Mouse (Mus musculus): ENCODE results near the gene Klhl33. TPM values are rescaled to one million over a fixed set of nuclear protein-coding genes. Genes with fewer than 3 reads are reported as not detected.

Klhl33 gene
- total RNA-seq, 2 experiments from 2014 or later, result 0.10 to 0.25 TPM

GRCm38 (mm10) chr14:50865005-50865404 lies 32.3 kb downstream of the Klhl33 start:
- ATAC-seq (replicated peaks; ENCODE audit: poor library complexity), result peak; percentile 74

GRCm38 (mm10) chr14:50862641-50863040 lies 34.7 kb downstream of the Klhl33 start:
- ATAC-seq (replicated peaks; ENCODE audit: poor library complexity), result no peak

GRCm38 (mm10) chr14:50855788-50856187 lies 41.5 kb downstream of the Klhl33 start:
- no peak for ATAC-seq (replicated peaks; ENCODE audit: poor library complexity)

Other genes with a start within 250 kb of the Klhl33 start
- not detected in 2 replicates for gene Olfr747, start 204.3 kb downstream of the Klhl33 start, total RNA-seq (2015)
- gene Olfr747, start 204.3 kb downstream of the Klhl33 start, total RNA-seq (2017), result not detected in 2 replicates
- not detected in 2 replicates for gene Olfr748, start 190.1 kb downstream of the Klhl33 start, total RNA-seq (2015)
- gene Olfr748, start 190.1 kb downstream of the Klhl33 start, total RNA-seq (2017), result not detected in 2 replicates
- gene Olfr749, start 152.4 kb downstream of the Klhl33 start, total RNA-seq (2015), result not detected in 2 replicates
- not detected in 2 replicates for gene Olfr749, start 152.4 kb downstream of the Klhl33 start, total RNA-seq (2017)
- gene Ttc5, start 112.0 kb downstream of the Klhl33 start, total RNA-seq (2015), result 20.6 and 27.4 TPM in 2 replicates
- 39.5 and 41.8 TPM in 2 replicates for gene Ttc5, start 112.0 kb downstream of the Klhl33 start, total RNA-seq (2017)
- not detected in 2 replicates for gene Ccnb1ip1, start 89.8 kb downstream of the Klhl33 start, total RNA-seq (2015)
- gene Ccnb1ip1, start 89.8 kb downstream of the Klhl33 start, total RNA-seq (2017), result not detected in 2 replicates
- gene Parp2, start 89.7 kb downstream of the Klhl33 start, total RNA-seq (2015), result 63.6 and 99.3 TPM in 2 replicates
- 92.4 and 99.5 TPM in 2 replicates for gene Parp2, start 89.7 kb downstream of the Klhl33 start, total RNA-seq (2017)
- 32.3 and 37.7 TPM in 2 replicates for gene Tep1, start 26.9 kb downstream of the Klhl33 start, total RNA-seq (2015)
- 8.4 and 21.0 TPM in 2 replicates for gene Tep1, start 26.9 kb downstream of the Klhl33 start, total RNA-seq (2017)
- gene Osgep, start 27.4 kb upstream of the Klhl33 start, total RNA-seq (2015), result 116 and 117 TPM in 2 replicates
- gene Osgep, start 27.4 kb upstream of the Klhl33 start, total RNA-seq (2017), result 117 and 125 TPM in 2 replicates
- gene Apex1, start 27.5 kb upstream of the Klhl33 start, total RNA-seq (2015), result 246 and 285 TPM in 2 replicates
- gene Apex1, start 27.5 kb upstream of the Klhl33 start, total RNA-seq (2017), result 189 and 223 TPM in 2 replicates
- gene Pip4p1, start 33.3 kb upstream of the Klhl33 start, total RNA-seq (2015), result 47.0 and 58.0 TPM in 2 replicates
- 10.4 and 17.9 TPM in 2 replicates for gene Pip4p1, start 33.3 kb upstream of the Klhl33 start, total RNA-seq (2017)
- 388 TPM in 2 replicates for gene Pnp, start 33.6 kb upstream of the Klhl33 start, total RNA-seq (2015)
- gene Pnp, start 33.6 kb upstream of the Klhl33 start, total RNA-seq (2017), result 201 and 203 TPM in 2 replicates
- 24.4 TPM in 1 of 2 replicates, not detected in the other for gene Gm49342, start 47.0 kb upstream of the Klhl33 start, total RNA-seq (2015)
- 144 and 168 TPM in 2 replicates for gene Gm49342, start 47.0 kb upstream of the Klhl33 start, total RNA-seq (2017)
- 11.0 and 16.1 TPM in 2 replicates for gene Pnp2, start 58.5 kb upstream of the Klhl33 start, total RNA-seq (2015)
- gene Pnp2, start 58.5 kb upstream of the Klhl33 start, total RNA-seq (2017), result 6.0 and 8.1 TPM in 2 replicates
- 0.78 and 3.3 TPM in 2 replicates for gene Rnase10, start 110.2 kb upstream of the Klhl33 start, total RNA-seq (2015)
- 0.64 and 5.2 TPM in 2 replicates for gene Rnase10, start 110.2 kb upstream of the Klhl33 start, total RNA-seq (2017)
- not detected in 2 replicates for gene Rnase9, start 144.4 kb upstream of the Klhl33 start, total RNA-seq (2015)
- not detected in 2 replicates for gene Rnase9, start 144.4 kb upstream of the Klhl33 start, total RNA-seq (2017)
- gene Rnase11, start 152.7 kb upstream of the Klhl33 start, total RNA-seq (2015), result not detected in 2 replicates
- gene Rnase11, start 152.7 kb upstream of the Klhl33 start, total RNA-seq (2017), result not detected in 2 replicates
- 6.2 and 8.9 TPM in 2 replicates for gene Rnase12, start 160.2 kb upstream of the Klhl33 start, total RNA-seq (2015)
- gene Rnase12, start 160.2 kb upstream of the Klhl33 start, total RNA-seq (2017), result 4.9 and 5.0 TPM in 2 replicates
- not detected in 2 replicates for gene Olfr750, start 176.9 kb upstream of the Klhl33 start, total RNA-seq (2015)
- not detected in 2 replicates for gene Olfr750, start 176.9 kb upstream of the Klhl33 start, total RNA-seq (2017)
- gene Rnase4, start 193.6 kb upstream of the Klhl33 start, total RNA-seq (2015), result 4.8 and 7.1 TPM in 2 replicates
- 1.7 and 2.4 TPM in 2 replicates for gene Rnase4, start 193.6 kb upstream of the Klhl33 start, total RNA-seq (2017)
- 1.8 and 2.0 TPM in 2 replicates for gene Ang, start 193.6 kb upstream of the Klhl33 start, total RNA-seq (2015)
- 1.3 and 1.4 TPM in 2 replicates for gene Ang, start 193.6 kb upstream of the Klhl33 start, total RNA-seq (2017)
- gene Eddm3b, start 216.9 kb upstream of the Klhl33 start, total RNA-seq (2015), result not detected in 2 replicates
- gene Eddm3b, start 216.9 kb upstream of the Klhl33 start, total RNA-seq (2017), result not detected in 2 replicates
- gene Rnase6, start 226.4 kb upstream of the Klhl33 start, total RNA-seq (2015), result 9.2 and 14.6 TPM in 2 replicates
- 20.7 and 22.2 TPM in 2 replicates for gene Rnase6, start 226.4 kb upstream of the Klhl33 start, total RNA-seq (2017)
- not detected in 2 replicates for gene Rnase1, start 249.3 kb upstream of the Klhl33 start, total RNA-seq (2015)
- gene Rnase1, start 249.3 kb upstream of the Klhl33 start, total RNA-seq (2017), result not detected in 2 replicates